Mouse (Mus musculus): Measurements from ENCODE around the gene Dpp6. TPM values are rescaled to one million over a fixed set of nuclear protein-coding genes. Genes with fewer than 3 reads are reported as not detected.

Gene Dpp6
- total and polyA plus RNA-seq, 3 experiments: 0.04 to 0.11 TPM; not detected in 1

- H3K27me3 ChIP-seq (ENCODE audit: control insufficient read depth, insufficient read depth, low read length): no peaks in the 10 kb centered on the region
- WGBS: 61% methylated on average over 3 of the region's 3 CpGs
- no peaks in the 10 kb centered on the region for H3K79me2 ChIP-seq (replicated peaks; ENCODE audit: control insufficient read depth, insufficient read depth, low read length)
- intact Hi-C loops (cut with DNase I): no loop called here
- H3K9ac ChIP-seq (ENCODE audit: low read depth, low read length): no peak overlapping the region
- no peaks in the 10 kb centered on the region for H3K4me1 ChIP-seq (ENCODE audit: control insufficient read depth, insufficient read depth, low read length)
- DNase-seq: no peak
- H3K36me3 ChIP-seq (ENCODE audit: control insufficient read depth, insufficient read depth, low read length): no peaks in the 10 kb centered on the region
- H3K4me3 ChIP-seq: no peak overlapping the region
- no peak overlapping the region for H3K27ac ChIP-seq
- TF ChIP-seq CTCF (IDR thresholded peaks at IDR 0.05): no peak
- no peak for TF ChIP-seq POLR2A (IDR thresholded peaks at IDR 0.05; ENCODE audit: insufficient read depth, low read depth, low read length)
- no peak for TF ChIP-seq EP300 (IDR thresholded peaks at IDR 0.05; ENCODE audit: insufficient read depth, low read depth, low read length)
Measured at GRCm38 (mm10) chr5:27155671-27156070, 338.7 kb downstream of the Dpp6 start.

- TF ChIP-seq CTCF (IDR thresholded peaks at IDR 0.05): no peak
- no peaks in the 10 kb centered on the region for H3K36me3 ChIP-seq (ENCODE audit: control insufficient read depth, insufficient read depth, low read length)
- H3K79me2 ChIP-seq (replicated peaks; ENCODE audit: control insufficient read depth, insufficient read depth, low read length): no peaks in the 10 kb centered on the region
- DNase-seq: no peak
- intact Hi-C loops (cut with DNase I): no loop called here
- 61% methylated on average over 2 of the region's 2 CpGs for WGBS
- no peak overlapping the region for H3K27ac ChIP-seq
- H3K27me3 ChIP-seq (ENCODE audit: control insufficient read depth, insufficient read depth, low read length): no peaks in the 10 kb centered on the region
- no peak overlapping the region for H3K4me3 ChIP-seq
- H3K4me1 ChIP-seq (ENCODE audit: control insufficient read depth, insufficient read depth, low read length): no peaks in the 10 kb centered on the region
- H3K9ac ChIP-seq (ENCODE audit: low read depth, low read length): no peak overlapping the region
Measured at GRCm38 (mm10) chr5:27156366-27156765, 339.4 kb downstream of the Dpp6 start.

DNA sequence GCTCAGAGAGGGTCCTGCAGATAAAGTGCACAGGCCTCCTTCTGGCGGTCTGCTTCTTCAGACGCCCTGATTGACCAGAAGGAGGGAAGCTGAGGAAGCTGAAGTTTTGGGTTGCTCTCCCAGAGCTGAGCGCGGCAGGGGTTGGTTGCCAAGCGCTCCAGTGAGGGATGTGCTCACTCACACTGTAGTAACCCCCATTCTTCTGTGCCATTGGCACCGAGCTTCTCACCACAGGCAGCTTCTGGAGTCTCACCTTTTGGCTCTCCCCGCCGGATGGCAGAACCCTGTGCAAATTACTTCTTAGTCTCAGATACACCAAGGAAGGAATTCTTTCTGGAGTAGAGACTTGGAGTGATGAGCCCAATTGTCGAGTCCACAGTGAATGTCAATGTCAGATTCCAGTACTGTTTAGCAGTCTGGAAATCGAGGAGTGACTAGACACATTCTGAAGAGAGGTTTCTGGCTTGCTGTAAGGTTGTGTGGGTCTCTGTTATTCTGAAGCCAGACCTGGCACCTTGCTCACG, 344.2 kb downstream of the Dpp6 start:
- 54% methylated on average over 11 of the region's 11 CpGs for WGBS
- no peak for TF ChIP-seq EP300 (IDR thresholded peaks at IDR 0.05; ENCODE audit: insufficient read depth, low read depth, low read length)
- TF ChIP-seq POLR2A (IDR thresholded peaks at IDR 0.05; ENCODE audit: insufficient read depth, low read depth, low read length): no peak
- no peak for TF ChIP-seq CTCF (IDR thresholded peaks at IDR 0.05)
- H3K4me1 ChIP-seq (ENCODE audit: control insufficient read depth, insufficient read depth, low read length): no peaks in the 10 kb centered on the region
- no peak overlapping the region for H3K27ac ChIP-seq
- no peaks in the 10 kb centered on the region for H3K79me2 ChIP-seq (replicated peaks; ENCODE audit: control insufficient read depth, insufficient read depth, low read length)
- H3K4me3 ChIP-seq: no peak overlapping the region
- H3K27me3 ChIP-seq (ENCODE audit: control insufficient read depth, insufficient read depth, low read length): no peaks in the 10 kb centered on the region
- no peak overlapping the region for H3K9ac ChIP-seq (ENCODE audit: low read depth, low read length)
- intact Hi-C loops (cut with DNase I): no loop called here
- no peaks in the 10 kb centered on the region for H3K36me3 ChIP-seq (ENCODE audit: control insufficient read depth, insufficient read depth, low read length)
- DNase-seq: no peak

- 81% methylated on average over 1 of the region's 1 CpGs for WGBS
- intact Hi-C loops (cut with DNase I): no loop called here
Measured at GRCm38 (mm10) chr5:27168550-27168949, 351.5 kb downstream of the Dpp6 start.

DNA sequence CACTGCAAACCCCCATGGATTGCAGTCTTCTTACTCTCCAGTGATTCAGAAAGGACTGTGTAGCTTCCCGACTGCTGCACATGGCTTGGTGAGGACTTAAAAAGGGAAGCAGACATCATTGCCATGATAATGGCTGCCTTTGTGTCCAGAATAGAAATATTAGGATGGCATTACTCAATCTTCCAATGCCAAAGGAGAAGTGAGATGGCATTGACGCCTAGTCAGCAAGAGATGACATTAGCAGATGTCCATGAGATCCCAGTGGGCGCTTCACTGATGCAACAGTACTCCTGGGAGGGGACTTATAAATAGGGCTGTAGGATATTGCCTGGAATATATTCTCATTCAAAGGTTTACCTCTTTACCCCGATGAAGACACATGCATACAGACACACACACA, 368.0 kb downstream of the Dpp6 start:
- no peak for TF ChIP-seq EP300 (IDR thresholded peaks at IDR 0.05; ENCODE audit: insufficient read depth, low read depth, low read length)
- no peak for TF ChIP-seq CTCF (IDR thresholded peaks at IDR 0.05)
- TF ChIP-seq POLR2A (IDR thresholded peaks at IDR 0.05; ENCODE audit: insufficient read depth, low read depth, low read length): no peak
- 70% methylated on average over 4 of the region's 4 CpGs for WGBS
- Histone ChIP-seq H3K27me3 (ENCODE audit: control insufficient read depth, insufficient read depth, low read length) (no peaks in the 10 kb centered on the region), H3K9ac (ENCODE audit: low read depth, low read length) (no peak overlapping the region), H3K79me2 (replicated peaks; ENCODE audit: control insufficient read depth, insufficient read depth, low read length) (no peaks in the 10 kb centered on the region), H3K4me1 (ENCODE audit: control insufficient read depth, insufficient read depth, low read length) (no peaks in the 10 kb centered on the region), H3K27ac (no peak overlapping the region), H3K4me3 (no peak overlapping the region), H3K36me3 (ENCODE audit: control insufficient read depth, insufficient read depth, low read length) (no peaks in the 10 kb centered on the region)
- no peak for DNase-seq
- intact Hi-C loops (cut with DNase I): no loop called here

More at GRCm38 (mm10) chr5:27168550-27168949, 351.5 kb downstream of the Dpp6 start:
- Histone ChIP-seq H3K79me2 (replicated peaks; ENCODE audit: control insufficient read depth, insufficient read depth, low read length) (no peaks in the 10 kb centered on the region), H3K4me3 (no peak overlapping the region), H3K4me1 (ENCODE audit: control insufficient read depth, insufficient read depth, low read length) (no peaks in the 10 kb centered on the region), H3K9ac (ENCODE audit: low read depth, low read length) (no peak overlapping the region), H3K27ac (no peak overlapping the region), H3K36me3 (ENCODE audit: control insufficient read depth, insufficient read depth, low read length) (no peaks in the 10 kb centered on the region), H3K27me3 (ENCODE audit: control insufficient read depth, insufficient read depth, low read length) (no peaks in the 10 kb centered on the region)
- DNase-seq: no peak
- TF ChIP-seq POLR2A (IDR thresholded peaks at IDR 0.05; ENCODE audit: insufficient read depth, low read depth, low read length): no peak
- TF ChIP-seq CTCF (IDR thresholded peaks at IDR 0.05): no peak
- no peak for TF ChIP-seq EP300 (IDR thresholded peaks at IDR 0.05; ENCODE audit: insufficient read depth, low read depth, low read length)

GRCm38 (mm10) chr5:27191242-27191969, 374.4 kb downstream of the Dpp6 start:
- Histone ChIP-seq H3K27me3 (ENCODE audit: control insufficient read depth, insufficient read depth, low read length) (no peaks in the 10 kb centered on the region), H3K36me3 (ENCODE audit: control insufficient read depth, insufficient read depth, low read length) (no peaks in the 10 kb centered on the region), H3K79me2 (replicated peaks; ENCODE audit: control insufficient read depth, insufficient read depth, low read length) (no peaks in the 10 kb centered on the region), H3K4me3 (no peak overlapping the region), H3K27ac (no peak overlapping the region), H3K9ac (ENCODE audit: low read depth, low read length) (no peak overlapping the region), H3K4me1 (ENCODE audit: control insufficient read depth, insufficient read depth, low read length) (no peaks in the 10 kb centered on the region)
- TF ChIP-seq EP300 (IDR thresholded peaks at IDR 0.05; ENCODE audit: insufficient read depth, low read depth, low read length): no peak
- TF ChIP-seq POLR2A (IDR thresholded peaks at IDR 0.05; ENCODE audit: insufficient read depth, low read depth, low read length): no peak
- no peak for TF ChIP-seq CTCF (IDR thresholded peaks at IDR 0.05)
- intact Hi-C loops (cut with DNase I): no loop called here
- 70% methylated on average over 5 of the region's 5 CpGs for WGBS
- DNase-seq: no peak
